Mouse (Mus musculus): ENCODE results near the gene Gm11127.
"Not testable (repeated sequence)": the region's sequence is repeated elsewhere in the genome, so short reads cannot be mapped to it uniquely, and the experiment has no call there.

Gene Gm11127

DNA sequence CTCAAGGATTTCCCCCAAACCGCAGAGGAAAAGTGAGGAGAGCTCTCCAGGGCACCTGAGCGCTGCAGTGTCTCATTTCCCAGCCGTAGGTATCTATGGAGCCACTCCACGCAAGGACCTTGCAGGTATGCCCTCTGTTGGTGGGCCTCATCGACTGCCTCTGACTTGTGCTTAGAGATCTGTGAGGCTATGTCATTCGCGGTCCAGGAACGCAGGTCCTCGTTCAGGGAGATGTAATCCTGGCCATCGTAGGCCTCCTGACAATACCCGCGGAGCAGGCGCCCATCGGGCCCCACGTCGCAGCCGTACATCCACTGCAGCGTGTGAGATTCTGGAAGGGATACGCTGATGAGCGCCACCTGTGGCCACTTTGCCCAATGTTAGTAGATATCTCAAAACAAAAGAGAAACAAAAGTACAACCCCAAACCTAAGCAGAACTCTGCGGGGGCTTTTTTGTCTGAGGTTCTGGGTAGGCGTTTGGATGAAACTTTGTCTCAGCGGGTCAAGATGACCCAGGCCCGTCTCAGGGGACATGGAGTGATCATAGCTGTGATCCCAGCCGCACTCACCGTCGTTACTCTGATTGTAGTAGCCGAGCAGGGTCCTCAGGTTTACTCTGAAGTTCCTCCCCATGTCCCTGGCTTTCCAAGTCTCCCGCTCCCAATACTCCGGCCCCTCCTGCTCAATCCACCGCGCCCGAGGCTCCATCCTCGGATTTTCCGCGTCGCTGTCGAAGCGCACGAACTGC is 26.4 kb downstream of the Gm11127 start:
- DNase-seq (ENCODE audit: low spot score) = peak; percentile 21

GRCm38 (mm10) chr17:36030703-36031582 is 27.2 kb downstream of the Gm11127 start:
- not testable (repeated sequence) for DNase-seq (ENCODE audit: low spot score)

- DNase-seq (ENCODE audit: low spot score) = not testable (repeated sequence)
These were observed 28.0 kb downstream of the Gm11127 start for GRCm38 (mm10) chr17:36030046-36030702.

DNA sequence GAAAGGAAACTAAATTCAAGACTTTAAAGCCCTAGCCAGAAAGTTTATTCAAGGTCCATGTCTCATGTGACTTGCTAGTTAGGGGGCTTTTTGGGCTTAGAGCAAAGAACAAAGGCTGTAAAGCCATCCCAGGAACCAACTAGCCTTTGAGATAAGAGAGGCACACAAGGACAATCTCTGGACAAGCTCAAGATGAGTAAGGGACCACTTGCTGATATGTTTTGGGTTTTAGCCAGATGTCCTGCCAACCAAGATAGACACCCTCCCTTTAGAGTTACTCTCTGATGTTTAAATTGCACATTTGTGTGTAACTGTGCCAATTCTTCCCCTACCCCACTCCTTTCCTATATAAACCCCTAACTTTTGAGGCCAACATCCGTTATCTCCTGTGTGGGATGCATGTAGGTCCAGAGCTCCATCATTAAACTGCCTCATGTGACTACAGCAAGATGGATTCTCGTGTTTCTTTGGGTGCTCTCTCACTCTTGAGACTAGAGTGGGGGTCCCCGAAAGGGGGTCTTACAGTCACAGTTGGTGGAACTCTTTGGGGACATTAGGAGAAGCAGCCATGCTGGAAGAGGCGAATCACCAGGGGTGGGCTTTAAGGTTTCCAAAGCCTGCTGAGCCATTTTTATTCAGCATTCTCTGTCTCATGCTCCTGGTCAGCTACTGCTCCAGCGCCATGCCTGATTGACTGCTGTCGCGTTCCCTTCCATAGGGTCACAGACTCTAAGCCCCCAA is 29.1 kb downstream of the Gm11127 start:
- DNase-seq (ENCODE audit: low spot score) = no peak

- DNase-seq (ENCODE audit: low spot score) = no peak
These were observed 30.5 kb downstream of the Gm11127 start for GRCm38 (mm10) chr17:36027663-36028062.

GRCm38 (mm10) chr17:36025901-36026300 is 32.3 kb downstream of the Gm11127 start:
- DNase-seq (ENCODE audit: low spot score) = no peak

GRCm38 (mm10) chr17:36025197-36025596 is 33.0 kb downstream of the Gm11127 start:
- no peak for DNase-seq (ENCODE audit: low spot score)

GRCm38 (mm10) chr17:36023710-36024654 is 34.2 kb downstream of the Gm11127 start:
- no peak for DNase-seq (ENCODE audit: low spot score)

- no peak for DNase-seq (ENCODE audit: low spot score)
These were observed 35.2 kb downstream of the Gm11127 start for GRCm38 (mm10) chr17:36022922-36023321.

GRCm38 (mm10) chr17:36022098-36022497 is 36.1 kb downstream of the Gm11127 start:
- DNase-seq (ENCODE audit: low spot score) = no peak

DNA sequence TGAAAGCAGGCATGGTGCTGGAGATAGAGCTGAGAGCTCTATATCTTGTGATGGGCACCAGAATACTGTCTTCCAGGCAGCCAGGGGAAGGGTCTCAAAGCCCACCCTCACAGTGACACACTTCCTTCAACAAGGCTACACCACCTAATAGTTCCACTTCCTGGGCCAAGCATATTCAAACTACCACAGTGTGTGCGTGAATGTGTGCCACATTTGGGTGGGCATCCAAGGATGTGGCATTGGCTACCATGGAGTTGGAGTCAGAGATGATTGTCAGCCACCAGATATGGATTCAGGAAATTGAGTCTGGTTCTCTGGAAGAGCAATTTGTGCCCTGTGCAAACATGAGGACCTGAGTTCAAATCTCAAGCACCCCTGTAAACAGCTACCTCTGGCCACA is 36.9 kb downstream of the Gm11127 start:
- no peak for DNase-seq (ENCODE audit: low spot score)

- peak; percentile 21 for DNase-seq (ENCODE audit: low spot score)
These were observed 37.7 kb downstream of the Gm11127 start, which contains the start of gene H2-T24 for GRCm38 (mm10) chr17:36020191-36021073. Gene H2-T24, minus strand, starts transcription at chr17:36020560.

- no peak for DNase-seq (ENCODE audit: low spot score)
These were observed 38.7 kb downstream of the Gm11127 start for GRCm38 (mm10) chr17:36019519-36019918.

- no peak for DNase-seq (ENCODE audit: low spot score)
These were observed 39.2 kb downstream of the Gm11127 start for GRCm38 (mm10) chr17:36018979-36019378.

- no peak for DNase-seq (ENCODE audit: low spot score)
These were observed 41.1 kb downstream of the Gm11127 start for GRCm38 (mm10) chr17:36017046-36017445.

- no peak for DNase-seq (ENCODE audit: low spot score)
These were observed 43.2 kb downstream of the Gm11127 start for GRCm38 (mm10) chr17:36014977-36015376.
